Mouse (Mus musculus) frontal cortex, adult (tissue): Measurements from ENCODE around the gene Gm20878.
"Not testable (repeated sequence)": the region's sequence is repeated elsewhere in the genome, so short reads cannot be mapped to it uniquely, and the experiment has no call there.

ENCODE experiments used
- ATAC-seq: cut with Nextera tagmentation; 2 replicates; pipeline ENCODE4 v1.9.2; 2017; ENCODE audit warnings: mild to moderate bottlenecking, moderate library complexity, mixed read lengths; ENCODE audit not compliant: low TSS enrichment

Gene Gm20878

GRCm38 (mm10) chr4:41941272-41941671, at the start of gene Gm20878:
TSS of gene Gm20878 (plus strand) at chr4:41941572.
- ATAC-seq = not testable (repeated sequence)

GRCm38 (mm10) chr4:41903310-41903709, 38.1 kb upstream of the Gm20878 start, which contains the start of gene Gm21541:
TSS of gene Gm21541 (plus strand) at chr4:41903610.
- not testable (repeated sequence) for ATAC-seq

GRCm38 (mm10) chr4:41965758-41966157, 24.4 kb downstream of the Gm20878 start, which contains the start of gene Fam205a4:
TSS of gene Fam205a4 (plus strand) at chr4:41966058.
- ATAC-seq = not testable (repeated sequence)
